Mouse (Mus musculus) kidney, adult 2 months (tissue): ENCODE data around the gene Gm19668.
"Not testable (repeated sequence)": the region's sequence is repeated elsewhere in the genome, so short reads cannot be mapped to it uniquely, and the experiment has no call there.

ENCODE experiments used
- CTCF ChIP-seq: fragments of 200-500 bp; conservative IDR thresholded peaks from 2 replicates; pipeline ENCODE4 v1.5.1; 2011; ENCODE audit warnings: low read depth, mild to moderate bottlenecking, control low read depth, low read length, moderate library complexity, mixed read lengths; ENCODE audit not compliant: insufficient read depth, insufficient read length
- POLR2A ChIP-seq: fragments of 200-500 bp; IDR thresholded peaks from one replicate; pipeline ENCODE4 v1.6.1; 2011; ENCODE audit warnings: low read depth, low read length, control low read depth

GRCm38 (mm10) chr10:77772142-77772541 lies 26.8 kb downstream of the Gm19668 start:
- TF ChIP-seq CTCF, POLR2A: not testable (repeated sequence)
